Mouse (Mus musculus): ENCODE results near the gene Prss44. TPM values are rescaled to one million over a fixed set of nuclear protein-coding genes. Genes with fewer than 3 reads are reported as not detected.
"Not testable (repeated sequence)": the region's sequence is repeated elsewhere in the genome, so short reads cannot be mapped to it uniquely, and the experiment has no call there.

The Prss44 gene
- polyA plus RNA-seq, 1 experiment from 2014 or later: not detected

GRCm38 (mm10) chr9:110820546-110820945 lies 6.8 kb downstream of the Prss44 start:
- not testable (repeated sequence) for H3K27me3 ChIP-seq (replicated peaks; ENCODE audit: control insufficient read depth, insufficient read depth, low read length); H3K9ac ChIP-seq (ENCODE audit: low read depth, low read length); H3K4me3 ChIP-seq (ENCODE audit: low read depth, low read length); H3K27ac ChIP-seq (replicated peaks; ENCODE audit: low read depth, low read length); H3K4me1 ChIP-seq (ENCODE audit: control insufficient read depth, insufficient read depth, low read length); H3K36me3 ChIP-seq (ENCODE audit: control insufficient read depth, insufficient read depth, low read length); ATAC-seq (ENCODE audit: low read depth); H3K4me2 ChIP-seq (ENCODE audit: low read depth, low read length); DNase-seq (ENCODE audit: low spot score); H3K9me3 ChIP-seq (ENCODE audit: control insufficient read depth, low read length)

DNA sequence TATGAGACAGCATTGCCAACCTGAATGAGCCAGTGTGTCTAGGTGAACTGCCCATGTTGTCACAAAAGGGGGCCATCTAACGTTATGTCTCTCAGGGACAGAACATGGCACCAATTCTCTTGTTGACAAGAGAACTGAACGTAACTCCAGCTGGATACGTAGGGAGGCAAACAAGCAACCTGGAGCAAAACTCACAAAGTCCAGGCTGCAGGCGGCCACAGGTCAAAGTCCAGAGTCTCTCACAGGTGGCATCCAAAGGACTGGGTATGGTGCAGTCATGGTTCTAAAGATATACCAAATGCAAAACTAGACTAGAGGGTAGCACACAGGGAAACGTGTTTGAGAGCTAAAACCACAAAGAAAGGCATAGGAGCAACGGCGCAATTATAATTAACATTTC lies 7.6 kb downstream of the Prss44 start:
- H3K27ac ChIP-seq (replicated peaks; ENCODE audit: low read depth, low read length): no peak overlapping the region
- H3K27me3 ChIP-seq (replicated peaks; ENCODE audit: control insufficient read depth, insufficient read depth, low read length): no peaks in the 10 kb centered on the region
- ATAC-seq (ENCODE audit: low read depth) (no peak), DNase-seq (ENCODE audit: low spot score) (no peak)
- H3K9me3 ChIP-seq (ENCODE audit: control insufficient read depth, low read length): no peaks in the 10 kb centered on the region
- no peaks in the 10 kb centered on the region for H3K4me1 ChIP-seq (ENCODE audit: control insufficient read depth, insufficient read depth, low read length)
- H3K9ac ChIP-seq (ENCODE audit: low read depth, low read length): no peak overlapping the region
- 72% methylated on average over 7 of the region's 7 CpGs for WGBS
- H3K4me3 ChIP-seq (ENCODE audit: low read depth, low read length): no peak overlapping the region
- H3K36me3 ChIP-seq (ENCODE audit: control insufficient read depth, insufficient read depth, low read length): no peaks in the 10 kb centered on the region
- H3K4me2 ChIP-seq (ENCODE audit: low read depth, low read length): no peak overlapping the region

DNA sequence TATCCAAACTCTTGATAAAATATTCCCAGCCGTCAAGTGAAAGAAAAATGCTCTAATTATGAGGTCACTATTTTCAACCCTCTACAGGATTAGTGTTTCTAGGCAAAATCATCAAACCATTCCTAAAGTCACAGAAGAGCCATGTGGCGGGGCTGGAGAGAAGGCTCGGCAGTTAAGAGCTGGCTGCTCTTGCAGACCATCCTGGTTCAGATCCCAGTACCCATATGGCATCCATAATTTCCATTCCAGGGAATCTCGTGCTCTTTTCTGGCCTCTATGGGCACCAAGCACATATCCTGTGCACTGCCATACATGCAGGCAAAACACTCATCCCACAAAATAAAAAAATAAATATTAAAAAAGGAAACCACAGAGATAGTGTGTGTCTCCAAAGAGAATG lies 11.6 kb downstream of the Prss44 start:
- no peaks in the 10 kb centered on the region for H3K36me3 ChIP-seq (ENCODE audit: control insufficient read depth, insufficient read depth, low read length)
- no peaks in the 10 kb centered on the region for H3K9me3 ChIP-seq (ENCODE audit: control insufficient read depth, low read length)
- H3K9ac ChIP-seq (ENCODE audit: low read depth, low read length): no peak overlapping the region
- DNase-seq (ENCODE audit: low spot score) (no peak), ATAC-seq (ENCODE audit: low read depth) (no peak)
- H3K27me3 ChIP-seq (replicated peaks; ENCODE audit: control insufficient read depth, insufficient read depth, low read length): no peaks in the 10 kb centered on the region
- no peak overlapping the region for H3K27ac ChIP-seq (replicated peaks; ENCODE audit: low read depth, low read length)
- H3K4me2 ChIP-seq (ENCODE audit: low read depth, low read length): no peak overlapping the region
- H3K4me3 ChIP-seq (ENCODE audit: low read depth, low read length): no peak overlapping the region
- WGBS: 64% methylated on average over 4 of the region's 4 CpGs
- no peaks in the 10 kb centered on the region for H3K4me1 ChIP-seq (ENCODE audit: control insufficient read depth, insufficient read depth, low read length)

DNA sequence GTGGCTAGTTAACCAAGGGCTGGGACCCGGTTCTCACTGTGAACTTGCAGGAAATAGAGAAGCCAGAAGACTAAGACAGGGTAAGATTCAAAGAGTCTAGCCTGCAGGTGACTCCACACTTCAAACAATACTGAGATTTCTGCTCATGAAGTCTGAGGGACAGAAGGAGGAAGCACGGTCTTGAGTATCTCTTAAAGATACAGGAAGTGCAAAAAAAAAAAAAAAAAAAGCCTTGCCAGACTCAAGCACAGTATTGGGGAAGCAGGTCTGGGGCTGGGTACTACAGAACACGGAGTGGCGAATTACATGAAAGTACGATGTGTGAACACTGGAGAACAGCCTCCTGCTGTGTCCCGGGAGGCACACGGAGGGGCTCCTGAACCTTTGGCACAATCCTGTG lies 12.0 kb downstream of the Prss44 start:
- no peak for ATAC-seq (ENCODE audit: low read depth)
- no peaks in the 10 kb centered on the region for H3K36me3 ChIP-seq (ENCODE audit: control insufficient read depth, insufficient read depth, low read length)
- H3K9ac ChIP-seq (ENCODE audit: low read depth, low read length): no peak overlapping the region
- DNase-seq (ENCODE audit: low spot score): no peak
- H3K4me1 ChIP-seq (ENCODE audit: control insufficient read depth, insufficient read depth, low read length): no peaks in the 10 kb centered on the region
- no peak overlapping the region for H3K4me2 ChIP-seq (ENCODE audit: low read depth, low read length)
- H3K4me3 ChIP-seq (ENCODE audit: low read depth, low read length): no peak overlapping the region
- H3K27me3 ChIP-seq (replicated peaks; ENCODE audit: control insufficient read depth, insufficient read depth, low read length): no peaks in the 10 kb centered on the region
- 71% methylated on average over 7 of the region's 7 CpGs for WGBS
- H3K9me3 ChIP-seq (ENCODE audit: control insufficient read depth, low read length): no peaks in the 10 kb centered on the region
- no peak overlapping the region for H3K27ac ChIP-seq (replicated peaks; ENCODE audit: low read depth, low read length)

DNA sequence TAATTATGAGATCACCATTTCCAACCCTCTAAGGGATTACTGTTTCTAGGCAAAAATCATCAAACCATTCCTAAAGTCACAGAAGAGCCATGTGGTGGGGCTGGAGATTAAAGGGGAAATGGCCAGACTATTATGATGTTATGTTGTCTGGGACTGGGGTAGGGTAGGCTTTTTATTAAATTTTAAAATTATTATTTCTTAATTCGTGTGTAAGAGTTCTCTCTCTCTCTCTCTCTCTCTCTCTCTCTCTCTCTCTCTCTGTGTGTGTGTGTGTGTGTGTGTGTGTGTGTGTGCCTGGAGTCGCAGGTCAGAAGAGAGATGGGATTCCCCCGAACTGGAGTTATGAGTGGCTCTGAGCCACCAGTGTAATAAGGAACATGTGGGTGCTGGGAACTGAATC lies 12.6 kb downstream of the Prss44 start, which contains the start of gene Prss43:
Gene Prss43, plus strand, starts transcription at position 301 of the 400 bp plus-strand sequence.
- Histone ChIP-seq H3K9ac (ENCODE audit: low read depth, low read length) (no peak within 1 kb of the TSS), H3K4me1 (ENCODE audit: control insufficient read depth, insufficient read depth, low read length) (no peaks in the 10 kb centered on the region), H3K27ac (replicated peaks; ENCODE audit: low read depth, low read length) (no peak within 1 kb of the TSS), H3K36me3 (ENCODE audit: control insufficient read depth, insufficient read depth, low read length) (no peaks in the 10 kb centered on the region), H3K9me3 (ENCODE audit: control insufficient read depth, low read length) (no peaks in the 10 kb centered on the region), H3K4me2 (ENCODE audit: low read depth, low read length) (no peak within 1 kb of the TSS), H3K27me3 (replicated peaks; ENCODE audit: control insufficient read depth, insufficient read depth, low read length) (no peaks in the 10 kb centered on the region), H3K4me3 (ENCODE audit: low read depth, low read length) (no peak within 1 kb of the TSS)
- WGBS: 61% methylated on average over 3 of the region's 3 CpGs
- no peak for ATAC-seq (ENCODE audit: low read depth)
- no peak for DNase-seq (ENCODE audit: low spot score)

DNA sequence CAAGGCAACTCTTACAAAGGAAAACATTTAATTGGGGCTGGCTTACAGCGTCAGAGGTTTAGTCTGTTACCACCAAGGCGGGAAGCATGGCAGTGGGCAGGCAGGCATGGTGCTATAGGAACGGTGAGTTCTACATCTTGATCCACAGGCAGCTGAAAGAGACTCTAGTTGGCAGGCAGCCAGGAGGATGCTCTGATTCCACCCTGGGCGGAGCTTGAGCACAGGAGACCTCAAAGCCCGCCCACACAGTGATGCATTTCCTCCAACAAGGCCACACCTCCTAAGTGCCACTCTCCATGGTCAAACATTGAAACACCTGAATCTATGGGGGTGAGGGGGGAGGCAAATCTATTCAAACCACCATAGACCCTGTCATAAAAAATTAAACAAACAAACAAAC lies 19.2 kb downstream of the Prss44 start:
- WGBS: 72% methylated on average over 5 of the region's 5 CpGs
- Histone ChIP-seq H3K4me2 (ENCODE audit: low read depth, low read length) (no peak overlapping the region), H3K4me3 (ENCODE audit: low read depth, low read length) (no peak overlapping the region), H3K9me3 (ENCODE audit: control insufficient read depth, low read length) (no peaks in the 10 kb centered on the region), H3K4me1 (ENCODE audit: control insufficient read depth, insufficient read depth, low read length) (no peaks in the 10 kb centered on the region), H3K27me3 (replicated peaks; ENCODE audit: control insufficient read depth, insufficient read depth, low read length) (no peaks in the 10 kb centered on the region), H3K36me3 (ENCODE audit: control insufficient read depth, insufficient read depth, low read length) (no peaks in the 10 kb centered on the region), H3K27ac (replicated peaks; ENCODE audit: low read depth, low read length) (no peak overlapping the region), H3K9ac (ENCODE audit: low read depth, low read length) (no peak overlapping the region)
- ATAC-seq (ENCODE audit: low read depth): no peak
- DNase-seq (ENCODE audit: low spot score): no peak

GRCm38 (mm10) chr9:110834411-110834810 lies 20.6 kb downstream of the Prss44 start, which contains the start of gene Prss45:
Prss45 (plus strand) TSS chr9:110834588.
- 76% methylated on average over 19 of the region's 19 CpGs for WGBS
- Histone ChIP-seq H3K27me3 (replicated peaks; ENCODE audit: control insufficient read depth, insufficient read depth, low read length) (no peaks in the 10 kb centered on the region), H3K36me3 (ENCODE audit: control insufficient read depth, insufficient read depth, low read length) (no peaks in the 10 kb centered on the region), H3K4me3 (ENCODE audit: low read depth, low read length) (no peak within 1 kb of the TSS), H3K9me3 (ENCODE audit: control insufficient read depth, low read length) (no peaks in the 10 kb centered on the region), H3K4me1 (ENCODE audit: control insufficient read depth, insufficient read depth, low read length) (no peaks in the 10 kb centered on the region), H3K9ac (ENCODE audit: low read depth, low read length) (no peak within 1 kb of the TSS), H3K4me2 (ENCODE audit: low read depth, low read length) (no peak within 1 kb of the TSS), H3K27ac (replicated peaks; ENCODE audit: low read depth, low read length) (no peak within 1 kb of the TSS)
- no peak for ATAC-seq (ENCODE audit: low read depth)
- DNase-seq (ENCODE audit: low spot score): no peak

DNA sequence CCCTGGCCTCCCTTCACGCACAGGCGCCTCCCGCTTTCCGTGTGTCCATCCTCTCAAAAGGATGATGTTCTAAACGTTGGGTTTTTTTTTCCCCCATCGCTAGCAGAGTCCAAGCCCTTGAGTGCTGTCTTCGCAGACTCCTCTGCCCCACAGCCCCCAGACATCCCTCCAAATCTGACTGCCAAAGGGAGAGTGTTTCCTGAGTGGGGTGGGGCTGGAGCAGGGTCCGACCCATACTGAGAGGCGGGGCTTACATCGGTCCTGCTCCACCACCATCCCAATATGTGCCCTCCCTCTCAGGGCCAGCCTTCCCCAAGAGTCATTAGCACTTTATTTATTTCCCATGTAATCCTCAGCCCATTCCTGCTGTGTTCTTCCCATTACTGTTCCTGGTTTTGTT lies 21.2 kb downstream of the Prss44 start:
- Histone ChIP-seq H3K4me2 (ENCODE audit: low read depth, low read length) (no peak overlapping the region), H3K36me3 (ENCODE audit: control insufficient read depth, insufficient read depth, low read length) (no peaks in the 10 kb centered on the region), H3K9me3 (ENCODE audit: control insufficient read depth, low read length) (no peaks in the 10 kb centered on the region), H3K9ac (ENCODE audit: low read depth, low read length) (no peak overlapping the region), H3K4me1 (ENCODE audit: control insufficient read depth, insufficient read depth, low read length) (no peaks in the 10 kb centered on the region), H3K27ac (replicated peaks; ENCODE audit: low read depth, low read length) (no peak overlapping the region), H3K27me3 (replicated peaks; ENCODE audit: control insufficient read depth, insufficient read depth, low read length) (no peaks in the 10 kb centered on the region), H3K4me3 (ENCODE audit: low read depth, low read length) (no peak overlapping the region)
- 39% methylated on average over 10 of the region's 10 CpGs for WGBS
- DNase-seq (ENCODE audit: low spot score) (no peak), ATAC-seq (ENCODE audit: low read depth) (no peak)

DNA sequence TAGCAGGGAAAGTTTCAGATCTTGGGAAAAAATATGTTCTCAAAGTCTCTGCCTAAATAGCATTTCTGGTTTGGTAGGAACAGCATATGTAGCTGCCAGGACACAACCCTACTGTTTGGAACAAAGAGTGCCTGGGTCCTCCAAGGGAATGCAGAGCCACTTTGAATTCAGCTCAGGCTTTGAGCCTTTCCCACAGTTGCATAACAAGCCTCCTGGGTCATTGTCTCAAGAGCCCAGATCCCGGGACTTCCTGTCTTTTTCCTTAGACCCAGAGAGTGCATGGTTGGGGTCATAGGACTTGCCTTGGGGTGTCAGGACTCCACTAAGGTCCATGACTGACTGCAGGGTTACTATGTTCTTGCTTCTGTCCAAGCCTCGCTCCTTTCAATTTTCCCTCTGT lies 22.3 kb downstream of the Prss44 start:
- ATAC-seq (ENCODE audit: low read depth) (no peak), DNase-seq (ENCODE audit: low spot score) (no peak)
- H3K9me3 ChIP-seq (ENCODE audit: control insufficient read depth, low read length): no peaks in the 10 kb centered on the region
- no peak overlapping the region for H3K9ac ChIP-seq (ENCODE audit: low read depth, low read length)
- H3K27ac ChIP-seq (replicated peaks; ENCODE audit: low read depth, low read length): no peak overlapping the region
- no peaks in the 10 kb centered on the region for H3K4me1 ChIP-seq (ENCODE audit: control insufficient read depth, insufficient read depth, low read length)
- H3K4me2 ChIP-seq (ENCODE audit: low read depth, low read length): no peak overlapping the region
- H3K27me3 ChIP-seq (replicated peaks; ENCODE audit: control insufficient read depth, insufficient read depth, low read length): no peaks in the 10 kb centered on the region
- H3K36me3 ChIP-seq (ENCODE audit: control insufficient read depth, insufficient read depth, low read length): no peaks in the 10 kb centered on the region
- no peak overlapping the region for H3K4me3 ChIP-seq (ENCODE audit: low read depth, low read length)
- WGBS: 45% methylated on average over 2 of the region's 2 CpGs
